Mouse (Mus musculus): ENCODE measurements around the gene Filip1l.

DNA sequence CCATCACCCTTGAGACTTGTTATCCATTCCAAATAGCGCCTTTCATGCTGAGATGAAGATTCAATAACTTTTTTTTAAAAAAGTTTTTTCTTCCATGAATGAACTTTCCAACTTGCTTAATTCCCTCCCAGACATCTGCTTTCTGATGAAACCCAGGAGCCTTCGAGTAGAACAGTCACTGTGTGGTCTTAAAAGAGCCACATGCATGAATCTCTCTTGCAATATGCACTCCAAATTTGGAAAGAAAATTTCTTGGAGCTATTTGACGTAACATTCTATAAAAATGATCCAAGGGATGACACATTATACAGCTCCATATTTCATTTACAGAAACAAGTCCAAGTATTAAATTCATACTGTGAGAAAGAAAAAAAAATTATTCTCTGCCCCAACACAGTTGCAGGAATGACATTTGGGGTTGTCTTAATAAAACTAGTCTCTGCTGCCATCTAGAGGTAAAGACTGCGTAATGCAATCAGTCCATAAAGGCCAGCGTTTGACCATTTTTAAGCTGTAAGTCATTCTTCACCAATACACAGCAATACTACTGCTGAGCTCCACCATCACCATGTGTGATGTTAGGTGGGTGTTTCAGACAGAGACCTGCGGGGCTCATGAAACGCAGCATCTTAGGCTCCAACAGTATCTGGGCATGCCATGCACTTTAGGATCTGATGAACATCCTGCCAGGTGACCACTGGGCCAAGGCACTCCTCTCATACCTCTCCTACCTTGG lies 240.7 kb downstream of the Filip1l start:
- TF ChIP-seq CTCF (IDR thresholded peaks at IDR 0.05; ENCODE audit: borderline replicate concordance, control insufficient read depth, extremely low read depth, insufficient read depth, low read length, poor library complexity) (no peak), POLR2A (IDR thresholded peaks at IDR 0.05; ENCODE audit: control insufficient read depth, extremely low read depth, insufficient read depth, low read length, poor library complexity) (no peak)
